Mouse (Mus musculus): Measurements from ENCODE around the gene Krt88. TPM values are rescaled to one million over a fixed set of nuclear protein-coding genes. Genes with fewer than 3 reads are reported as not detected.

The Krt88 gene
- total RNA-seq (2021), result not detected

GRCm38 (mm10) chr15:101447444-101447843 lies at the start of gene Krt88:
Gene Krt88, plus strand, starts transcription at chr15:101447744.
- intact Hi-C loops (cut with DNase I), result no loop called here
- DNase-seq, result no peak

GRCm38 (mm10) chr15:101398269-101398668 lies 49.3 kb upstream of the Krt88 start:
- DNase-seq, result no peak
- intact Hi-C loops (cut with DNase I), result no loop called here

- intact Hi-C loops (cut with DNase I), result no loop called here
- no peak for DNase-seq
Measured at GRCm38 (mm10) chr15:101410775-101411174, 36.8 kb upstream of the Krt88 start, which contains the start of gene Krt7. Gene Krt7, plus strand, starts transcription at chr15:101411043.

- intact Hi-C loops (cut with DNase I), result no loop called here
- DNase-seq, result no peak
Measured at GRCm38 (mm10) chr15:101412188-101412587, 35.4 kb upstream of the Krt88 start.

- no peak for DNase-seq
- intact Hi-C loops (cut with DNase I), result no loop called here
Measured at GRCm38 (mm10) chr15:101413916-101414635, 33.5 kb upstream of the Krt88 start.

- intact Hi-C loops (cut with DNase I), result no loop called here
- DNase-seq, result no peak
Measured at GRCm38 (mm10) chr15:101414807-101415565, 32.6 kb upstream of the Krt88 start.

- DNase-seq, result no peak
Measured at GRCm38 (mm10) chr15:101418950-101419349, 28.6 kb upstream of the Krt88 start.

GRCm38 (mm10) chr15:101420903-101421302 lies 26.6 kb upstream of the Krt88 start:
- DNase-seq, result peak; percentile 35
- intact Hi-C loops (cut with DNase I), result loop anchor here (10.0 kb wide), 1 partner anchor 94 kb away; the partner anchor contains the start of gene Gm49425

More at GRCm38 (mm10) chr15:101418950-101419349, 28.6 kb upstream of the Krt88 start:
- intact Hi-C loops (cut with DNase I), result no loop called here

- DNase-seq, result no peak
- intact Hi-C loops (cut with DNase I), result loop anchor here (10.0 kb wide), 1 partner anchor 90 kb away; the partner anchor contains the start of gene Gm49425
Measured at GRCm38 (mm10) chr15:101424914-101425313, 22.6 kb upstream of the Krt88 start.

- intact Hi-C loops (cut with DNase I), result no loop called here
- no peak for DNase-seq
Measured at GRCm38 (mm10) chr15:101436611-101437010, 10.9 kb upstream of the Krt88 start.

GRCm38 (mm10) chr15:101438555-101438954 lies 9.0 kb upstream of the Krt88 start, which contains the start of gene Krt87:
Gene Krt87, minus strand, starts transcription at chr15:101438804.
- intact Hi-C loops (cut with DNase I), result no loop called here
- DNase-seq, result no peak

GRCm38 (mm10) chr15:101440837-101441236 lies 6.7 kb upstream of the Krt88 start:
- intact Hi-C loops (cut with DNase I), result no loop called here
- no peak for DNase-seq

GRCm38 (mm10) chr15:101446572-101446971 lies 972 bp upstream of the Krt88 start:
- DNase-seq, result peak; percentile 16
- intact Hi-C loops (cut with DNase I), result no loop called here

- peak; percentile 86 for DNase-seq
Measured at GRCm38 (mm10) chr15:101453093-101453736, 5.7 kb downstream of the Krt88 start.

GRCm38 (mm10) chr15:101454774-101455173 lies 7.2 kb downstream of the Krt88 start:
- DNase-seq, result no peak
- intact Hi-C loops (cut with DNase I), result no loop called here

More at GRCm38 (mm10) chr15:101453093-101453736, 5.7 kb downstream of the Krt88 start:
- intact Hi-C loops (cut with DNase I), result no loop called here

GRCm38 (mm10) chr15:101455292-101455691 lies 7.7 kb downstream of the Krt88 start:
- no peak for DNase-seq
- intact Hi-C loops (cut with DNase I), result no loop called here

- no peak for DNase-seq
- intact Hi-C loops (cut with DNase I), result no loop called here
Measured at GRCm38 (mm10) chr15:101455891-101456290, 8.3 kb downstream of the Krt88 start.

- intact Hi-C loops (cut with DNase I), result no loop called here
- DNase-seq, result no peak
Measured at GRCm38 (mm10) chr15:101458361-101458930, 10.9 kb downstream of the Krt88 start.

- DNase-seq, result no peak
- intact Hi-C loops (cut with DNase I), result no loop called here
Measured at GRCm38 (mm10) chr15:101459283-101459682, 11.7 kb downstream of the Krt88 start.

- no peak for DNase-seq
- intact Hi-C loops (cut with DNase I), result no loop called here
Measured at GRCm38 (mm10) chr15:101463651-101464050, 16.1 kb downstream of the Krt88 start, which contains the start of gene Krt81. Gene Krt81, minus strand, starts transcription at chr15:101463751.

GRCm38 (mm10) chr15:101469093-101469492 lies 21.5 kb downstream of the Krt88 start:
- DNase-seq, result no peak
- intact Hi-C loops (cut with DNase I), result no loop called here
